Mouse (Mus musculus) gastrocnemius, adult 8-10 months (tissue): ENCODE measurements around the gene 4930539E08Rik. TPM values are rescaled to one million over a fixed set of nuclear protein-coding genes. Genes with fewer than 3 reads are reported as not detected.

Source experiments
- DNase-seq, 2 experiments: peaks; one replicate each; pipeline ENCODE4 v3.0.0; 2022; ENCODE audit warnings: low spot score in 2 of 2
- total RNA-seq, 4 experiments: library from RNA; stranded (reverse); gene quantifications; 2 replicates each; pipeline ENCODE4 v1.2.4; 2022

The 4930539E08Rik gene
- total RNA-seq, 4 experiments from 2014 or later, result not detected

DNA sequence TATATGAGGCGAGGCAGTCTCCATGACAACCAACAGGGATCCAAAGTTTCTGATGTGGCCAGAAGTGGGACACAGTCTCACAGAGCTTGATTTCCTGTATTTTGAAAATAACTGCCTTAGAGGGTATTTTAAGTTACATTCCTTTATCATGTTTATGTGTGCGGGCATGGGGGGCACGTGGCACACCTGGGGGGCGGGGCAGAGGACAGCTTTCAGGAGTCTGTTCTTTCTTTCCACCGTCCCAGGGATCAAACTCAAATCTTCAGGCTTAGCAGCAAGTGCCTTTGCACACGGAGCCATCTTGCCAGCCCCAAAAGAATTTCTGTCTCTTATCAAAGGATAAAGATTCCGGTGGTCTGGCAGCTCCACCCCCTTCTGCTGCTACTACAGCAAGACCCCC, 51.2 kb downstream of the 4930539E08Rik start:
- DNase-seq, result no peak

DNA sequence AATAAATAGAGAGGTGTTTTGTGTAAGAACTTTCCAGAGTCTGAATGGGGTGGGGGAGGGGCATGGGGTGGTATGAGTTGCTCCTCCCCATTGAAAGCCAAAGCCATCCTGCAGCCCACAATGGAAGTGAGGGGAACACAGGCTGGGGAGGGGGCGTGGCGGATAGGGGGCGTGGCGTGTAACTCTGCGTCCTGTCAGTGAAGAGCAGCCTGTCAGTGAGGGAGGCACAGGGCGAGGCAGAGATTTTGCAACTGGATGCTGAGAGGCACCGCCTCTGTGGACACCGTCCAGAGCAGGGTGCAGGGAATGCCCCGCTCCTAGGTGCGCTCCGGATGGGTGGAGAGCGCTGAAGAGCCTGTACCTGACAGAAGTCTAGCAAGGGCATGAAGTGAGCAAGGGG, 56.9 kb downstream of the 4930539E08Rik start, which contains the start of gene Pnpla1:
Pnpla1 (plus strand) TSS at position 207 of the 400 bp plus-strand sequence.
- no peak for DNase-seq

DNA sequence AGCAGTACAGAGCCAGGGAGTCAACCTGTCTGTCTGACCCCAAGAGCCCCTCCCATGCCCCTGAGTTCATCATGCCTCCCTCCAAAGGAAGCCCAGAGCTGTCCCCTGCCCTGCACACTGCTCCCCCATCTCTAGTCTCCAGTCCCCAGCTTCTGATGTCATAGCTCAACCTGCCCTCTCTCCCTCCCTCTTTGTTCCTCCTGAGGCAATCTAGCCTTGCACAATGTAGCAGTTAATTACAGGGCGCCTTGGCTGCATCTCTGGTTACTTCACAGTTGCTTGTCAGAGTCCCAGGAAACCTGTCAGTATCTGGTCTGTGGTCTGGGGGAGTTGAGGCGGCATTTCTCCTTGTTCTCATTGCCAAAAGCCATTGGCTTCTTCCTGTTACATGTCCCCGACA, 59.1 kb downstream of the 4930539E08Rik start:
- DNase-seq, result no peak

DNA sequence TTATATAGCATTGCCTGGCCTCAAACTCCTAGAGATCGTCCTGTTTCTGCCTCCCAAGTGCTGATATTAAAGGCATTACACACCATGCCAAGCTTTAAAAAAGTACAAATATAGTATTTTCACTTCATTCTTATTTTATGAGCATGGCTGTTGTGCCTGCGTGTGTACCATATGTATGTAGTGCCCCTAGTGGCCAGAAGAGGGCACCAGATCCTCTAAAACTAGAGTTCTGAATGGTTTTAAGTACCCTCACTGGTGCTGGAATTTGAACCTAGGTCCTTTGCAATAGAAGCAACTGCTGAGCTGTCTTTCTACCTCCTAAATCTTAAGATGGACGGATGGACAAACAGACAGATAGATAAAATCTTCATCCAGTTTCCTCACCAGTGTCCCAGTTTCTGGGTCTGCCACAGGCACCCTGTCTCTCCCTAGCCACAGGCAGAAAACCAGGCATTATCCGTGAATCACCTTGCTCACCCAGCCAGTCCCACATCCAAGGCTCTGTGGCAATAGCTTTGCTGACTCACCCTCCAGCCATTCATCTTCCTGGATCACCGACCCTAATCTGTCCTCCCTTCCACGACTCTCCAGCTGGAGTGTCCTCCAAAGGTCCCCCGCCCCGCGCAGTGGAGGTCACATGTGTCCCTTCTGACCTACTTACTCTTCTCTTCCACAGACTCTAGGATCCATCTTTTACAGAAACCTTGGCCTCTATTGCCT, 59.8 kb downstream of the 4930539E08Rik start:
- DNase-seq, result no peak

DNA sequence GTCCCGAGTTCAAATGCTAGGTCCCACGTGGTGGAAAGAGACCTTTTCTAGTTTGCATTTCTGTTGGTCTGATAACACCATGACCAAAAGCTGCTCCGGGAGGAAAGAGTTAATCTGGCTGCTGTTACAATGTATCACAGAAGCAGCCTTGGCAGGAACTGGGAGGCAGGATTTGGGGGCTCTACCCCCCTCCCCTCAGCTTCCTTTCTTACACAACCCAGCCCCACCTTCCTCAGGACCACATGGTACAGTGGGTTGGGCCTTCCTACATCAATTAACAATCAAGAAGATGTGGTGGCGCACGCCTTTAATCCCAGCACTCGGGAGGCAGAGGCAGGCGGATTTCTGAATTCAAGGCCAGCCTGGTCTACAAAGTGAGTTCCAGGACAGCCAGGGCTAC, 60.7 kb downstream of the 4930539E08Rik start:
- no peak for DNase-seq

DNA sequence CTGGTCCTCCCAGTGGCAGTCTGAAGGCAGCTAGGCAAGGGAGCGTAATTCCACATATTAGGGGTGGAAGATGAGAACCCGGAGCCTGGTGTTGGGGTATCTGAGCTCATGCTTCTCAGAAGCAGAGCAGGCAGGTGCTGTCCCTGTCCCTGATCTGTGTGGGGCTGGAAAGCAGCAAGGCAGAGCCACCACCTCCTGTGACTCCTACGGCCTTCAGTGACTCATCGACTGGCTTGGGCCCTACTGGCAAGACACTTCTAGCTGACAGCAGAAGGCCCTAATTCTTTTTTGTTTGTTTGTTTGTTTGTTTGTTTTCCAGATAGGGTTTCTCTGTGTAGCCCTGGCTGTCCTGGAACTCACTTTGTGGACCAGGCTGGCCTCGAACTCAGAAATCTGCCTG, 64.6 kb downstream of the 4930539E08Rik start:
- no peak for DNase-seq

DNA sequence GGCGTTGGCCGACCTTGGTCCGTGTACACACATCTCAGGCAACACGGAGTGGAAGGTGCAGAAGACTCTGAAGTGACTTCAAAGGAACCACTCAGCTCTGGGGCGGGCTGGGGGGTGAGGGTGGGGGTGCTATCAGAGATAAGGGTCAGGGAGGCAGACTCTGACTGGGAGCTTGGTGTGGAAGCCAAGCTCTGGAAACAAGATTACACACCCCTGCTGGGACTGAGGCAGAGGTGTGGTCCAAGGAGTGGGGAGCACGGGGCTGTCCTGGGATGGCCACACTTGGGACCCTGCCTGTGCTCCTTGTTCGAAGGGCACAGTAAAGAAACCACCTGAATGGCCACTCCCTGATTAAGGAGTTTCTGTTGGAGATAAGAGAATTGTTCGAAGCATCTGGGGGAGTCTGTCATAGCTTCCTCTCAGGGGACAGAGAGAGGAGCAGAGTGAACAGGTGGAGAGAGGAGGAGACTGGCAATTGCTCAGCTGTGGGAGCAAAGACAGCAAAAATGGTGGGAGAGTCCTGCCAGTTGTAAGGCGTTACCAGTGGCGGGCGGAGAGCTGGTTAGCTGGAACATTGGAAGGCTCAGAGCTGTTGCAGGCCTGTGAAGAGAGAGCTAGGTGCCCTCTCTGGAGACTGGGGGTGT, 68.0 kb downstream of the 4930539E08Rik start:
- no peak for DNase-seq

Other genes starting within 250 kb of the 4930539E08Rik start
- under 1 TPM in 3 of 4 experiments, not detected in 1; 0.10 to 0.63 (median 0.46) TPM for gene Slc26a8, start 225.1 kb downstream of the 4930539E08Rik start, total RNA-seq
- gene Mapk14, start 224.0 kb downstream of the 4930539E08Rik start, total RNA-seq, result 100 to 1,000 TPM; 107 to 121 (median 113) TPM
- 1 to 10 TPM in 1 of 4 experiments, under 1 TPM in 1, not detected in 2; 0.86 to 1.7 TPM for gene AC170998.1, start 189.2 kb downstream of the 4930539E08Rik start, total RNA-seq
- under 1 TPM in 1 of 4 experiments, not detected in 3; 0.34 TPM for gene Mapk13, start 146.0 kb downstream of the 4930539E08Rik start, total RNA-seq
- 10 to 100 TPM; 13.2 to 16.5 (median 16.3) TPM for gene Brpf3, start 114.2 kb downstream of the 4930539E08Rik start, total RNA-seq
- gene Pnpla1, start 56.9 kb downstream of the 4930539E08Rik start, total RNA-seq, result not detected
- not detected for gene Pxt1, start 28.5 kb upstream of the 4930539E08Rik start, total RNA-seq
- 10 to 100 TPM; 27.0 to 38.6 (median 28.7) TPM for gene Kctd20, start 36.6 kb upstream of the 4930539E08Rik start, total RNA-seq
- 10 to 100 TPM; 19.5 to 22.5 (median 19.8) TPM for gene Stk38, start 92.7 kb upstream of the 4930539E08Rik start, total RNA-seq
- gene Srsf3, start 117.3 kb upstream of the 4930539E08Rik start, total RNA-seq, result 10 to 100 TPM; 29.4 to 43.1 (median 37.1) TPM
- gene Cdkn1a, start 175.7 kb upstream of the 4930539E08Rik start, total RNA-seq, result 10 to 100 TPM in 3 of 4 experiments, 1 to 10 TPM in 1; 9.8 to 33.8 (median 12.1) TPM
- gene Rab44, start 198.8 kb upstream of the 4930539E08Rik start, total RNA-seq, result under 1 TPM in 3 of 4 experiments, not detected in 1; 0.24 to 0.61 (median 0.56) TPM